Mouse (Mus musculus) forebrain, embryonic 16.5 days (tissue): ENCODE data around the gene Ppm1n. TPM values are rescaled to one million over a fixed set of nuclear protein-coding genes. Genes with fewer than 3 reads are reported as not detected.
A peak's percentile ranks its signal among the peaks of the same experiment; 100 is the strongest.

Experiments
- ATAC-seq: fragments of 200-750 bp; cut with Nextera tagmentation; 2 replicates; pipeline ENCODE4 v1.8.0; 2017; ENCODE audit warnings: mild to moderate bottlenecking, moderate library complexity
- H3K27ac ChIP-seq: fragments of 300-500 bp; sonication (generic); 2 replicates; pipeline ENCODE4 v1.5.1; 2014; ENCODE audit warnings: low read length, control low read depth
- H3K27me3 ChIP-seq: fragments of 300-500 bp; sonication (generic); replicated peaks from 2 replicates; pipeline ENCODE4 v1.6.1; 2014; ENCODE audit warnings: low read length; ENCODE audit not compliant: control insufficient read depth, insufficient read depth
- H3K36me3 ChIP-seq: fragments of 300-500 bp; sonication (generic); 2 replicates; pipeline ENCODE4 v1.6.1; 2014; ENCODE audit not compliant: control insufficient read depth, insufficient read depth
- H3K4me1 ChIP-seq: fragments of 300-500 bp; sonication (generic); replicated peaks from 2 replicates; pipeline ENCODE4 v1.6.1; 2014; ENCODE audit warnings: low read length; ENCODE audit not compliant: control insufficient read depth, insufficient read depth
- H3K4me2 ChIP-seq: fragments of 300-500 bp; sonication (generic); 2 replicates; pipeline ENCODE4 v1.6.1; 2014; ENCODE audit warnings: mild to moderate bottlenecking, low read length, control low read depth
- H3K4me3 ChIP-seq: fragments of 300-500 bp; sonication (generic); replicated peaks from 2 replicates; pipeline ENCODE4 v1.5.1; 2014; ENCODE audit warnings: mild to moderate bottlenecking, low read length, control low read depth
- H3K9ac ChIP-seq: fragments of 300-500 bp; sonication (generic); replicated peaks from 2 replicates; pipeline ENCODE4 v1.6.1; 2014; ENCODE audit warnings: low read depth, low read length, control low read depth
- H3K9me3 ChIP-seq: fragments of 300-500 bp; sonication (generic); 2 replicates; pipeline ENCODE4 v1.6.1; 2016; ENCODE audit warnings: low read length; ENCODE audit not compliant: control insufficient read depth
- WGBS: fragments of 180-500 bp; shearing (Covaris S2); extraction: QIAGEN DNeasy Blood & Tissue Kit; methylation state at CpG from one replicate; pipeline ENCODE4 v1.1.7; 2014; 5-methylcytosine and 5-hydroxymethylcytosine counted together
- polyA plus RNA-seq: library from polyadenylated mRNA; unstranded; fragments of >200 nt; fragmentation: Nextera tagmentation; extraction: Ambion mirVana; gene quantifications from 2 replicates; pipeline ENCODE4 v1.2.1, GENCODE M21; 2015

Gene Ppm1n
- 0.39 and 0.61 TPM in 2 replicates for polyA plus RNA-seq

DNA sequence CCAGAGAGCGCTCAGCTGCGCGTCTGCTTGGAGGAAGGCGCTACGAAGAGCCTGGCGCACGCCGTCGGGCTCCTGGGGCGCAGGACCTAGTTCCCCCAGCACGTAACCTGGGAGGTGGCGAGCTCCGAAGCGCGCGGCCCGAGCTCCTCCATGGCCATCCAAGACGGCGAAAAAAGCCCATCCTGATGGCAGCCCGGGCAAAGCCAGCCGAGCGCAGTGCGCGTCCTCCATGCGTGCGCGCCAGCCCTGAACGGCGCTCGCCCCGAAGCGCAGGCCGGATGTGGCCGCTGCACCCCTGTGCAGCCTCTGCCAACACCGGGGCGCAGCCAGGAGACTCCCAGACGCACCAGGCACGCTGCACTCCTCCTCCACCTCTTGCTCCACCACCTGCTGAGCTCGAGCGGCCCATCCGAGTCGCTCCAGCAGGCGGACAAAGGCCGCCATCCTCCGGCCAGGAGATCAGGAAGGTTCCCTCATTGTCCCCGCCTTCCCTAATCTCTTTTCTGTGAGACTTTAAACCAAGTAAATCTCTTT is at the start of gene Ppm1n:
Ppm1n (minus strand) TSS at position 484 of the 534 bp plus-strand sequence.
- Histone ChIP-seq H3K4me1 (peaks cover 22% of the 10 kb centered on the region), H3K27me3 (peaks cover 37% of the 10 kb centered on the region), H3K36me3 (no peaks in the 10 kb centered on the region), H3K27ac (no peak within 1 kb of the TSS), H3K4me2 (peak within 1 kb of the TSS; percentile 32), H3K9me3 (no peaks in the 10 kb centered on the region), H3K9ac (0 out of 2 replicates have a peak within 1 kb of the TSS, but pooled peaks have one; percentile 17), H3K4me3 (peak within 1 kb of the TSS; percentile 22)
- ATAC-seq: no peak
- WGBS: under 1% methylated on average over 44 of the region's 46 CpGs

DNA sequence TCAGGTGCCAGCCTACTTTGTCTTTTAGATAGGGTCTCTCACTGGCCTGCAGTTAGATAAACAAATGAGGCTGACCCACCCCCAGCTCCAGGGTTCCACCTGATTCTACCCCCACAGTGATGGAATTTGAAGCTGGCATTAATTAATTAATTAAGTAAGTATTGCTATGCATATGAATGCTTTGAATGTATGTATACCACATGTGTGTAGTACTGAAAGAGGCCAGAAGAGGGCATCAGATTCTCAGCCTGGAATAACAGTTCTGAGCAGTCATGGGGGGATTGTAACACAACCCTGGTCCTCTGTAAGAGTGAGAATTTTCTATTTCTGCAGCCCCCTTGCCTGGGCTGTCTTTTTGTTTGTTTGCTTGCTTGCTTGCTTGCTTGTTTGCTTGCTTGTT is 48.6 kb upstream of the Ppm1n start:
- Histone ChIP-seq H3K4me2 (no peak overlapping the region), H3K9ac (no peak overlapping the region), H3K4me1 (peaks cover 22% of the 10 kb centered on the region), H3K27ac (no peak overlapping the region), H3K36me3 (no peaks in the 10 kb centered on the region), H3K27me3 (no peaks in the 10 kb centered on the region), H3K9me3 (no peaks in the 10 kb centered on the region), H3K4me3 (no peak overlapping the region)
- no peak for ATAC-seq

DNA sequence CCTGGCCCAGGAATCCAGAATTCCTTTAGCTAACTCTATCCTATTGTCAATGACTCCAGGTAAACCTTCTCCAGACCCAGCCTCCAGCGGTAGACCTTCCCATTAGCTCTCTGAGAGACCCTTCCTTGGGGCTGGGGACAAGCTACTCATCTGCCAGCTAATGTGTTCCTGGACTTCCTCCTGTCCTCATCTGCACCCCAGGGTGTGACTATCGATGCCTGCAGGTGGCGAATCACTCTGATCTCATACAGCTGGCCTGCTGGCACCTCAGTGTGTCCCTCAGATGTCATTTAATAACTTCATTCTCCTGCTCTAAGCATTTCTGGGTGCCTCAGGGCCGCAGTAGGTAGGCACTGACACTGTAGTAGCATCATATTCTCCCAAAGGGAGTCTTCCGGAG is 47.9 kb upstream of the Ppm1n start:
- Histone ChIP-seq H3K9ac (no peak overlapping the region), H3K27me3 (no peaks in the 10 kb centered on the region), H3K9me3 (no peaks in the 10 kb centered on the region), H3K4me3 (no peak overlapping the region), H3K36me3 (no peaks in the 10 kb centered on the region), H3K27ac (no peak overlapping the region), H3K4me1 (peaks cover 19% of the 10 kb centered on the region), H3K4me2 (no peak overlapping the region)
- WGBS: 84% methylated on average over 5 of the region's 5 CpGs
- ATAC-seq: no peak

DNA sequence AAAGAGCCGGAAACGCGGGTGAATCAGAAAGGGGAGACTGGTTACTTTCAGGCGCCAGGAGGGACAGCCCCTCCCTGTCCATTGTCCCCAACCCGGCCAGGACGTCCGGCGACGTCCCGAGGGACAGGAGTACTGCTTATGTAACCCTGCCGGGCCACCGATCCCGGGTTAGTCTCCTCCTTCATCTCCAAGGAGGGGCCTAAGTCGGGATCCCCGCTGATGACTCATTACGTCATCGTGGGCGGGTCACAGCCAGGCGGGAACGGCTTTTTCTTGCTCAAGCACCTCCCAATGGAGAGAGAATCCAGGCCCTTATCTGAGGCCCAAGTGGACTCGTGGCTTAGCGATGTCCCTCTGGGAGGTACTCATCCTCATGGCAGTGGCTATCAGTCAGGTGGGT is 47.3 kb upstream of the Ppm1n start:
- peak overlapping the region; percentile 46 for H3K4me3 ChIP-seq
- ATAC-seq: peak; percentile 60
- no peak overlapping the region for H3K27ac ChIP-seq
- no peaks in the 10 kb centered on the region for H3K27me3 ChIP-seq
- H3K4me2 ChIP-seq: peak overlapping the region; percentile 64
- peak overlapping the region; percentile 53 for H3K9ac ChIP-seq
- peaks cover 14% of the 10 kb centered on the region for H3K4me1 ChIP-seq
- WGBS: 0% methylated on average over 22 of the region's 22 CpGs
- no peaks in the 10 kb centered on the region for H3K36me3 ChIP-seq
- no peaks in the 10 kb centered on the region for H3K9me3 ChIP-seq

DNA sequence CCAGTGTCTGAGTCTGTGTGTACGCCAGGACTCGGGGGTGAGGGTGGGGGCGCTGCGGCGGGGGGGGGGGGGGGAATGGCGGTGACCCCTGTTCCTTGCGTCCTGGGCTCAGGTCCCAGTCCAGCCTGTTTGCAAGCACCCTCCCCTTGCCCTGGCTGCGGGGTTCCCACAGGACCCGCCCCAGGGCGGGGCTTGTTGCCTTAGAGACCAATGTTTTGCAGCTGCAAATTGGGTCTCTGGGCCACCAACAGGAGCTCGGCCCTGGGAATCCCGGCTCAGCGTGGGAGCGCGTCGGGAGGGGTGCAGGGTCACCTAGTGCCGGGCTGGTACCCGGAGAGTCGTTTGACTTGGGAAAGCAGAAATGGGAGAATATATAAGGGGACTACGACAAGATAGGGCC is 46.5 kb upstream of the Ppm1n start:
- peak overlapping the region; percentile 16; the same call in 1 of the 2 replicates for H3K9ac ChIP-seq
- under 1% methylated on average over 19 of the region's 20 CpGs for WGBS
- ATAC-seq: peak; percentile 74
- H3K27me3 ChIP-seq: 0 out of 2 replicates have a peak, but pooled peaks cover 3% of the 10 kb centered on the region
- no peaks in the 10 kb centered on the region for H3K9me3 ChIP-seq
- H3K4me1 ChIP-seq: peaks cover 14% of the 10 kb centered on the region
- H3K4me2 ChIP-seq: peak overlapping the region; percentile 64
- H3K27ac ChIP-seq: no peak overlapping the region
- no peaks in the 10 kb centered on the region for H3K36me3 ChIP-seq
- peak overlapping the region; percentile 46 for H3K4me3 ChIP-seq

DNA sequence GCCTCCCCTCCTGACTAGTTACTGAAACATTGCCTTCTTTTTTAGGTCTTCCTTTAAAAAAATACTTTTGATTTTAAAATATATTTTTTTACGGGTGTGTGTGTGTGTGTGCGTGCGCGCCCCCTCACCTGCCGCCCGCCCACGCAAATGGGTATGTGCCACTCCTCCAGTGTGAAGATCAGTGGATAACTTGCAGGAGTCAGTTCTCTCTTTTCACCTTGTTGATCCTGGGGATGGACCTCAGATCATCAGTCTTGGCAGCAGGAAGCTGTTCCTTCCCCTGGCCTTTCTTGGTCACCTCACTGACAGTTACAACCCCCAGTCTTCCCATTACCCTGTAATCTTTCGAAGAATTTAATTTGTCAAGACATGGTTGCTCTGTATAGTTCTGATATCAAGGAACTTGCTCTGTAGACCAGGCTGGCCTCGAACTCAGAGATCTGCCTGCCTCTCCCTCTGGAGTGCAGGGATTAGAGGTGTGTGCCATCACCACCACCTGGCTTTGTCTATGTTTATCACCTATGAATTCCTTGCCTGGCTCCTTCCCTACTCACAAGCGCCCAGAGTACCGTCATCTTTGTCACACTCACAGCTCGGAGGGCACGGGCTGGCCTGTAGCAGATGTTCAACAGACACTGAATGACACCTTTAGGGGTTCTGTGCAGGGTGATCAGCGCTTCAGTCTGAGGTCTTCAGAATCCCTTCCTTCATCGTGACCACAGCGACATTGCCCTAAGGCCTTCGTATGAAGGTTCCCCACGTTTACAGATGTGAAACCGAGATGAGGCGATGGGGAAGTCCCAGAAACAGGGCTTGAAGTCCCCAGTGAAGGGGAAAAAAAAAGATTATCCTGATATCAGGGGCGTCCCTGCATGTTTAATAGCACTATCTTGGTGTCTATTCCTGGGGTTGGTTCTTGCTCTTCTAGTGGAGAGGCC is 45.7 kb upstream of the Ppm1n start:
- H3K4me1 ChIP-seq: peaks cover 17% of the 10 kb centered on the region
- no peaks in the 10 kb centered on the region for H3K36me3 ChIP-seq
- WGBS: 75% methylated on average over 21 of the region's 21 CpGs
- no peak overlapping the region for H3K27ac ChIP-seq
- no peak overlapping the region for H3K4me3 ChIP-seq
- H3K27me3 ChIP-seq: 0 out of 2 replicates have a peak, but pooled peaks cover 4% of the 10 kb centered on the region
- no peak overlapping the region for H3K9ac ChIP-seq
- ATAC-seq: no peak
- H3K4me2 ChIP-seq: no peak overlapping the region
- H3K9me3 ChIP-seq: no peaks in the 10 kb centered on the region

DNA sequence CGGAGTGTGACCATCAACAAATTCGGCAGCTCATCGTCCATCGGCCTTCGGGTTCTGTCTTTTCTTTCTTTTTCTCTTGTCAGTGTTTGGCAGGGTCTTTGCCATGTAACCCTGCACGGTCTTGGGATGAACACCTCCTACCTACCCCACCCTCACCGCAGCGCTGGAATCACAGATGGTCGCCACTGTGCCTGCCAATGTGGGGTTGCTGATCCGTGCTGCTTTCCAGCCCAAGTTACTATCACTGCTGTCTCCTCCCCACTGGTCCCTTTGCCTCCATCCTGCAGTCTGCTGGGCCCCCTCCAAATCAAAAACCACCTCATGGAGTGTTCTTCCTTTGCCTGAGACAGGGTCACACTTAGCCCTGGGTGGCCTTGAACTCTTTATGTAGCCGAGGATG is 44.4 kb upstream of the Ppm1n start:
- H3K9ac ChIP-seq: no peak overlapping the region
- H3K27me3 ChIP-seq: 0 out of 2 replicates have a peak, but pooled peaks cover 4% of the 10 kb centered on the region
- H3K4me2 ChIP-seq: no peak overlapping the region
- H3K4me3 ChIP-seq: no peak overlapping the region
- 88% methylated on average over 11 of the region's 11 CpGs for WGBS
- no peaks in the 10 kb centered on the region for H3K36me3 ChIP-seq
- H3K4me1 ChIP-seq: peaks cover 26% of the 10 kb centered on the region
- no peaks in the 10 kb centered on the region for H3K9me3 ChIP-seq
- no peak overlapping the region for H3K27ac ChIP-seq
- ATAC-seq: no peak

DNA sequence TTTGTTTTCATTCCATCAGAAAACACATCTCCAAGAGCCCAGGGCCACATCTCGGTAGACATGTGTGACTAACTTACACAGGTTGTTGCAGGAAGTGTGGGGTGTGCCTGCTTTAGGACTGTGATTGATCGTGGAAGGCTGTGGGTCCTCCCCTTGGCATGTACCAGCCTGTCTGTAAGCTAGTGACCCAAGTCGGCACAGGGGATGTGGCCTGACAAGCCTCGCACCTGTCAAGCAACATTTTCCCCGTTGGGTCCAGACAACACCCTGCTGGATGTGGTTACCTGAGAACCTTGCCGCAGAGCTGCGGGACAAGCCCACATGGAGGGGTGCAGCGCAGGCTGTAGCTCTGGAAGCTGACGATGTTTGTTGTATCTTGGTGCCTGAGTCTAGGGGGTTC is 42.6 kb upstream of the Ppm1n start:
- H3K4me2 ChIP-seq: no peak overlapping the region
- no peak for ATAC-seq
- 63% methylated on average over 9 of the region's 9 CpGs for whole genome bisulfite sequencing
- H3K36me3 ChIP-seq: no peaks in the 10 kb centered on the region
- H3K27ac ChIP-seq: no peak overlapping the region
- H3K9ac ChIP-seq: no peak overlapping the region
- no peaks in the 10 kb centered on the region for H3K9me3 ChIP-seq
- H3K4me3 ChIP-seq: no peak overlapping the region
- 0 out of 2 replicates have a peak, but pooled peaks cover 4% of the 10 kb centered on the region for H3K27me3 ChIP-seq
- peaks cover 25% of the 10 kb centered on the region for H3K4me1 ChIP-seq

DNA sequence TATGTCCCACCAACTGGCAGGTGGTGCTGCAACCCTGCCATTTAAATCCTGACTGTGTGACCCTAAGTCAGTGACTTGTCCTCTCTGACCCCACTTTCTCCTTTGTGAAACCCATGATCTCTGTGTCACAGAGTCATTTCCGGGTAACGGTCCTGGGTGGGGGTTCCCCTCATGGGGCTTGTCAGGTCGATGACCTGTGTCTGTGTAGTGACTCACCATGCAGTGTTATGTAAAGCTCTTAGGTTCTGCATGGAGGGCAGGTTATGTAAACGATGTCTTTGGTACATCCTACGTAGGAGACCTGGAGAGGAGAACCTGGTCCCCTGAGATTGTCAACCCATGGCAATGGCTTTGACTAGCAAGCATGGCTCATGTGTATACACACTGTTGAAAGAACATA is 41.6 kb upstream of the Ppm1n start:
- no peak for ATAC-seq
- no peak overlapping the region for H3K9ac ChIP-seq
- H3K4me3 ChIP-seq: no peak overlapping the region
- no peaks in the 10 kb centered on the region for H3K36me3 ChIP-seq
- peaks cover 15% of the 10 kb centered on the region for H3K4me1 ChIP-seq
- WGBS: 74% methylated on average over 5 of the region's 5 CpGs
- H3K4me2 ChIP-seq: no peak overlapping the region
- H3K27ac ChIP-seq: no peak overlapping the region
- no peaks in the 10 kb centered on the region for H3K9me3 ChIP-seq
- H3K27me3 ChIP-seq: 0 out of 2 replicates have a peak, but pooled peaks cover 4% of the 10 kb centered on the region
